Mouse (Mus musculus) MEL (cell line): ENCODE measurements at regions not wholly inside any gene's neighbourhood (a gene's known extent, or its start where the extent isn't known, plus 50 kb on each side); places are given as distances from the start of the nearest gene placed in this dataset.

Experiments
- CTCF ChIP-seq, 3 experiments: IDR thresholded peaks in 2 of 3; conservative IDR thresholded peaks in 1 of 3; 2 replicates each; pipeline ENCODE4 v1.5.1; 2011 to 2012; ENCODE audit warnings: low read length in 3 of 3, low read depth in 2 of 3, mild to moderate bottlenecking in 2 of 3, improper control_type of control experiment in 1 of 3, inconsistent platforms in 1 of 3, mixed read lengths in 1 of 3, moderate library complexity in 1 of 3; ENCODE audit not compliant: control insufficient read depth in 1 of 3, insufficient read depth in 1 of 3, poor library complexity in 1 of 3, severe bottlenecking in 1 of 3
- ETS1 ChIP-seq: IDR thresholded peaks from 2 replicates; pipeline ENCODE4 v1.6.1; 2012; ENCODE audit warnings: low read depth, mild to moderate bottlenecking, inconsistent platforms, low read length, improper control_type of control experiment, moderate library complexity
- JUND ChIP-seq: IDR thresholded peaks from 2 replicates; pipeline ENCODE4 v1.6.1; 2011; ENCODE audit warnings: low read depth, mild to moderate bottlenecking, improper control_type of control experiment, low read length
- MAX ChIP-seq: IDR thresholded peaks from 2 replicates; pipeline ENCODE4 v1.6.1; 2011; ENCODE audit warnings: low read length, improper control_type of control experiment
- MEF2A ChIP-seq: IDR thresholded peaks from 2 replicates; pipeline ENCODE4 v1.6.1; 2014; ENCODE audit warnings: low read depth, mild to moderate bottlenecking, inconsistent platforms, low read length, improper control_type of control experiment; ENCODE audit not compliant: poor library complexity, insufficient replicate concordance, severe bottlenecking; ENCODE audit errors: extremely low read depth
- NELFE ChIP-seq: IDR thresholded peaks from 2 replicates; pipeline ENCODE4 v1.6.1; 2011; ENCODE audit warnings: low read depth, low read length, improper control_type of control experiment
- POLR2A ChIP-seq, 2 experiments: IDR thresholded peaks; 2 replicates each; pipeline ENCODE4 v1.6.1; 2011 to 2012; ENCODE audit warnings: low read length in 2 of 2, mild to moderate bottlenecking in 2 of 2, control low read depth in 1 of 2, improper control_type of control experiment in 1 of 2, low read depth in 1 of 2, moderate library complexity in 1 of 2; ENCODE audit not compliant: control insufficient read depth in 1 of 2, insufficient read depth in 1 of 2, poor library complexity in 1 of 2
- USF1 ChIP-seq: IDR thresholded peaks from 2 replicates; pipeline ENCODE4 v1.6.1; 2014; ENCODE audit warnings: low read depth, mild to moderate bottlenecking, inconsistent platforms, low read length, improper control_type of control experiment, moderate library complexity
- USF2 ChIP-seq, 2 experiments: IDR thresholded peaks; 2 replicates each; pipeline ENCODE4 v1.6.1; 2011 to 2012; ENCODE audit warnings: improper control_type of control experiment in 2 of 2, low read length in 2 of 2, borderline replicate concordance in 1 of 2, inconsistent platforms in 1 of 2, low read depth in 1 of 2, mild to moderate bottlenecking in 1 of 2; ENCODE audit not compliant: insufficient read depth in 1 of 2

- TF ChIP-seq NELFE = no peak
- no peak for TF ChIP-seq JUND
- TF ChIP-seq MAX = no peak
- TF ChIP-seq CTCF (IDR thresholded peaks at IDR 0.05 in 2 of 3, conservative IDR thresholded peaks at IDR 0.05 in 1 of 3; ENCODE audit: control insufficient read depth in 1 of 3, insufficient read depth in 1 of 3, low read depth in 2 of 3, low read length in 3 of 3, poor library complexity in 1 of 3, severe bottlenecking in 1 of 3) = no peak
- TF ChIP-seq ETS1 = no peak
- TF ChIP-seq POLR2A (IDR thresholded peaks at IDR 0.05; ENCODE audit: control insufficient read depth in 1 of 2, insufficient read depth in 1 of 2, low read depth in 1 of 2, low read length in 2 of 2, poor library complexity in 1 of 2) = no peak
- TF ChIP-seq USF2 (IDR thresholded peaks at IDR 0.05; ENCODE audit: borderline replicate concordance in 1 of 2, insufficient read depth in 1 of 2, low read depth in 1 of 2, low read length in 2 of 2) = no peak
- TF ChIP-seq USF1 = no peak
- TF ChIP-seq MEF2A = no peak
Observed at GRCm38 (mm10) chr5:133940841-133941240, 158.7 kb upstream of the Castor2 start.
